Mouse (Mus musculus) embryonic facial prominence, embryonic 10.5 days (tissue): Measurements from ENCODE around the gene Tgif1. TPM values are rescaled to one million over a fixed set of nuclear protein-coding genes. Genes with fewer than 3 reads are reported as not detected.

Source experiments
- DNase-seq: peaks from one replicate; pipeline ENCODE4 v3.0.0-alpha.2; 2017; ENCODE audit warnings: low spot score
- H3K27ac ChIP-seq: fragments of 300-500 bp; sonication (generic); replicated peaks from 2 replicates; pipeline ENCODE4 v1.5.1; 2016; ENCODE audit warnings: mild to moderate bottlenecking
- H3K27me3 ChIP-seq: fragments of 300-500 bp; sonication (generic); replicated peaks from 2 replicates; pipeline ENCODE4 v1.6.1; 2016; ENCODE audit warnings: low read depth, mild to moderate bottlenecking; ENCODE audit not compliant: poor library complexity, severe bottlenecking
- H3K36me3 ChIP-seq: fragments of 300-500 bp; sonication (generic); replicated peaks from 2 replicates; pipeline ENCODE4 v1.6.1; 2016; ENCODE audit warnings: mild to moderate bottlenecking, moderate library complexity
- H3K4me1 ChIP-seq: fragments of 300-500 bp; sonication (generic); 2 replicates; pipeline ENCODE4 v1.6.1; 2016
- H3K4me3 ChIP-seq: fragments of 300-500 bp; sonication (generic); 2 replicates; pipeline ENCODE4 v1.5.1; 2016; ENCODE audit warnings: mild to moderate bottlenecking, moderate library complexity
- H3K9me3 ChIP-seq: fragments of 300-500 bp; sonication (generic); 2 replicates; pipeline ENCODE4 v1.6.1; 2016; ENCODE audit warnings: mild to moderate bottlenecking
- WGBS: fragments of 180-500 bp; shearing (Covaris S2); methylation state at CpG from one replicate; pipeline ENCODE4 v1.1.7; 2016; 5-methylcytosine and 5-hydroxymethylcytosine counted together
- polyA plus RNA-seq: library from polyadenylated mRNA; unstranded; fragments of >200 nt; fragmentation: Nextera tagmentation; extraction: Ambion mirVana; gene quantifications from 2 replicates; pipeline ENCODE4 v1.2.1, GENCODE M21; 2016

The Tgif1 gene
- polyA plus RNA-seq, 1 experiment from 2014 or later, result 112 TPM

DNA sequence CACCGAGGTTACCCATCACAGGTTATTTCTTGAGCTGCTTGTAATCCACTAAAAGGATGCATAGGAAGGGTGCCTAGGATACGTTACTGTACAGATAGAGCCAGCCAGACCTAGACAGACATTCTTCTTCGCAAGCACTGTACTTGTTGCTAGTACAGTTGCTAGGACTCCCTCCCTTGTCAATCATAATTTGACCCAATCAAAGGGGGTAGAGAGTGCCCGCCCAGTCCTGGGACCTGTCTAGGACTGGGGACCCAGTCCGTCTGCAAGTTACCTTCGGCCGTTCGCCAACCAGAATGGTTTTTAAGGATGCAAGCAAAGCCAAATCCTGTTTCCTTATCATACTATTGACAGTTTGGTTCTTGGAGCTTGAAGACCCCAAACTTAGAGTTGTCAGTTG lies 10.8 kb upstream of the Tgif1 start:
- peaks cover 5% of the 10 kb centered on the region; the same call in 1 of the 2 replicates for H3K9me3 ChIP-seq
- no peak overlapping the region for H3K4me3 ChIP-seq
- H3K36me3 ChIP-seq, result peaks cover 16% of the 10 kb centered on the region
- WGBS, result 96% methylated on average over 8 of the region's 8 CpGs
- H3K27me3 ChIP-seq, result no peaks in the 10 kb centered on the region
- H3K27ac ChIP-seq, result no peak overlapping the region
- DNase-seq, result no peak
- H3K4me1 ChIP-seq, result no peaks in the 10 kb centered on the region

DNA sequence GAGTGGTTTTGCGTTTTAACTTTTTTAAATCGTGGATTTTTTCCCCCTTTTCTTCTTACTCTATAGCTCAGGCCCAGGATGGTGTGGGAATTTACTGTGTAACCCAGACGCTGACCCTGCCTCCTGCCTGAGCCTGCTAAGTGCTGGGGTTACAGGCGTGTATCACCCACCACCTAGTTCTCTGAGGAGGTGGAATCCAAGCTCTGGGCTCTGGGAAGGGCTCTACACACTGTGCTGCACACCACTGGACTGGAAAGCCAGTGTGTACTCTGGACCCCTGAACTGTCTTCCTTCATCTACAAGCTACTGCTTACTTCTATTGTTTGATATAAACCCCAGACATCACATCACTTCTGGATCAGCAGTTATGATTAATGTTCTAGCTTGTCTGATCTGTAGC lies 5.5 kb upstream of the Tgif1 start:
- no peak overlapping the region for H3K4me3 ChIP-seq
- H3K27ac ChIP-seq, result no peak overlapping the region; the same call in 1 of the 2 replicates
- H3K9me3 ChIP-seq, result peaks cover 5% of the 10 kb centered on the region; the same call in 1 of the 2 replicates
- H3K36me3 ChIP-seq, result peaks cover 12% of the 10 kb centered on the region
- peaks cover 8% of the 10 kb centered on the region for H3K4me1 ChIP-seq
- no peaks in the 10 kb centered on the region for H3K27me3 ChIP-seq
- WGBS, result 80% methylated on average over 4 of the region's 4 CpGs
- DNase-seq, result no peak

DNA sequence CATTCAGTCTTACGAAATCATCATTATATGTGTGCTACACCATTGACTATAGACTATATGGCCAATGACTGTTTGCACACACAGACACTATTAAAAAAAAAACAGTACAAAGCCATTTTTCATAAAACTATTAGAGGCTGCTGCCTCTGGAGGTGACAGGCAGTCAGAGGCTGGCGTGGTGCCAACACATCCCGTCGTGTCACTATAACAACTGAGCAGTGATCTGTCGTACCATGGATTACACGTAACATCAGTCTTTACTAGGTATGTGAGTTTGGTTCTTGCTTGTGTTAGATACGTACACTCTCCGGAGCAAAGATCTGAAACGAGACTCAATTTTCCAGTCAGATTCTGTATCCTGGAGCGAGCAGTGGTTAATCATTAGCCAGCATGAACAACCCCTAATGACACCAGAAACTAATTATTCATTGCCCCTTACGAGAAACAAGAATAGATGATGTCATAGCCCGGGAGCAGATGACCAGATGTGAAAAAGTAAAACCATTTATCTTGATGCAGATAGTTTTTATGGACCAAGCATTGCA lies 3.6 kb upstream of the Tgif1 start:
- DNase-seq, result no peak
- Histone ChIP-seq H3K4me3 (no peak overlapping the region), H3K4me1 (peaks cover 15% of the 10 kb centered on the region), H3K36me3 (peaks cover 2% of the 10 kb centered on the region; the same call in 1 of the 2 replicates), H3K27me3 (no peaks in the 10 kb centered on the region), H3K27ac (no peak overlapping the region), H3K9me3 (no peaks in the 10 kb centered on the region)
- 90% methylated on average over 12 of the region's 12 CpGs for WGBS

DNA sequence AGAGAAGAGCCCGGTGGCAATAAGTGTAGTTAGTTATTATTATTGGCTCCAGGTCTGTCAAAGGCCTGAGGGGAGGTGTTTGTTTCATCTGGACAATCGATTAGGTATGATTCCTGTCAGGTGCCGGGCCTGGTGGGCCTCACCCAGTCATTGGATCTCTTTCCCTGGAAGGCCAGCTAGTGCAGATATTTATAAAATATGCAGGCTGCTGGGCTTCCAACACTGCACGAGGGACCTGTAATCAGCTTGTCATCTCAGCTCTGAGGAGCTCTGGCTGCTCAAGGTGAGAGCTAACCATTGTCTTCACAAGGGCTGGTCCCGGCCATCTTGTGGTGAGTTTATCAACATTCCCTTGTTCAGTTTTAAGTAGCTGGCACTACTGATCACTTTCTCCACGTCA lies 675 bp upstream of the Tgif1 start:
- 15% methylated on average over 6 of the region's 6 CpGs for WGBS
- Histone ChIP-seq H3K27me3 (no peaks in the 10 kb centered on the region), H3K9me3 (no peaks in the 10 kb centered on the region), H3K4me3 (peak overlapping the region; percentile 89), H3K36me3 (no peaks in the 10 kb centered on the region), H3K4me1 (peaks cover 22% of the 10 kb centered on the region), H3K27ac (peak overlapping the region; percentile 98)
- DNase-seq, result peak; percentile 50

DNA sequence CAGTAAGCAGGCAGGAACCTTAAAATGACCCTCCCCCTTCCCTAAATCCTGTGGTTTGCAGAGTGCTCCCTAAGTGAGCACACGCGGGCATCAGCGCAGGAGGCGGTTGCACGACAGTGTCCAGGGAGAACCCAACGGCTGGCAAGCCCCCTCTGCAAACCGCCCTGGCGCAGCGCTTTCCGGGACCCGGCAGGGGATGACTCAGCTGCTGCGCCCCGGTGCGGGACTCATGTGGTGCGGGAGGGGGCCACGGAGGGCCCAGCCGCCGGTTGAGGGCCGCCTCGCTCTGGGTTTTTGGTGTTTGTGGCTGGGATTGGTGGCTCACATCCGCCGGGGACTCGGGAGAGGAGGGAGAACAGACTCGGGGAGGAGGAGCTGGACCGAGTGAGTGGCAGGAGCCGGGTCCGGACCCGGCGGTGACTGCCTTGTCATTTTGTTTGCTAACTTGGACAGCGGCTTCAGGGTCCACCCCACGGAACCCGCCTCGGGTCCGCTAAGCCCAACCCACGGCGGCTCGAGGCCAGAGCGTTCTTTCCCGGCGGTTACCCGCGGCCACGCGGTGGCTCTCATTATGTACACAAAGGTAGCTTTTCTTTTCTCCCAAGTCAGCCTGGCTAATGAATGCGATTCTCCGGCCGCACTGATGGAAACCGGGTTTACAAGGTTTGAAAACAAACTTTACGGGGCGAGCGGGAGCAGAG lies 510 bp downstream of the Tgif1 start:
- H3K9me3 ChIP-seq, result no peaks in the 10 kb centered on the region
- H3K4me3 ChIP-seq, result peak overlapping the region; percentile 89
- H3K4me1 ChIP-seq, result peaks cover 31% of the 10 kb centered on the region
- DNase-seq, result peak; percentile 89
- peak overlapping the region; percentile 98 for H3K27ac ChIP-seq
- H3K36me3 ChIP-seq, result no peaks in the 10 kb centered on the region
- WGBS, result under 1% methylated on average over 51 of the region's 51 CpGs
- no peaks in the 10 kb centered on the region for H3K27me3 ChIP-seq

DNA sequence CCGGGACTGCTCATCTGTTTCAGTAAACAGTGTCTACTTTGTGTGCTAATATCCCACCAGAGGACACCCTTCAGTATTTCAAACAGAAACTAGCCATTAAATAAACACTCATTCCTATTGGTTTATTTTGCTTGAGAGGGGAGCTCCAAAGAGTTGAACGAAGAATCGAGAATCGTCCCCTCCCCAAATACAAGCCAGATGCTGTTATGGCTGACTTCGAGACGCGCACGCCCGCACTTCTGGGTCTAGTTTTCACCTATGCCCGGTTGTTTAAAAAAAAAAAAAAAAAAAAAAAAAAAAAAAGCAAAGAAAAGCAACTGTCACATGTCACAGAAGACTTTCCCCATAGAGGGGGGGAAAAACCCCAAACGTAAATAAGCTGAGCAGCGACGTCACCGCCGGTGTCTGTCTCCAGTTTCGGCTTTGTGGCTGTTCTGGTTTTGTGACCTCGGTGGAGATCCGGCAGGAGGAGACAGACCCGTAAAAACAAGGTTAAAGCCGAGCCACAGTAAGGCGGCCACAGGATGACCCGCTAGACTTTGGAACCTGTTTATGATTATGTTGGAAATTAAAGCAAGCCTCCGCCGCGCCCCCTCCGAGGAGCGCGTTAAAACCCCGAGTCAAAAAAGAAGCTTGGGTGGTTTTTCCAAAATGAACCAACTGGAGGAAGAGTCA lies 1.2 kb downstream of the Tgif1 start:
- peak overlapping the region; percentile 89 for H3K4me3 ChIP-seq
- peak overlapping the region; percentile 98 for H3K27ac ChIP-seq
- WGBS, result under 1% methylated on average over 29 of the region's 29 CpGs
- no peaks in the 10 kb centered on the region for H3K36me3 ChIP-seq
- H3K4me1 ChIP-seq, result peaks cover 38% of the 10 kb centered on the region
- peak; percentile 78 for DNase-seq
- H3K27me3 ChIP-seq, result no peaks in the 10 kb centered on the region
- no peaks in the 10 kb centered on the region for H3K9me3 ChIP-seq

DNA sequence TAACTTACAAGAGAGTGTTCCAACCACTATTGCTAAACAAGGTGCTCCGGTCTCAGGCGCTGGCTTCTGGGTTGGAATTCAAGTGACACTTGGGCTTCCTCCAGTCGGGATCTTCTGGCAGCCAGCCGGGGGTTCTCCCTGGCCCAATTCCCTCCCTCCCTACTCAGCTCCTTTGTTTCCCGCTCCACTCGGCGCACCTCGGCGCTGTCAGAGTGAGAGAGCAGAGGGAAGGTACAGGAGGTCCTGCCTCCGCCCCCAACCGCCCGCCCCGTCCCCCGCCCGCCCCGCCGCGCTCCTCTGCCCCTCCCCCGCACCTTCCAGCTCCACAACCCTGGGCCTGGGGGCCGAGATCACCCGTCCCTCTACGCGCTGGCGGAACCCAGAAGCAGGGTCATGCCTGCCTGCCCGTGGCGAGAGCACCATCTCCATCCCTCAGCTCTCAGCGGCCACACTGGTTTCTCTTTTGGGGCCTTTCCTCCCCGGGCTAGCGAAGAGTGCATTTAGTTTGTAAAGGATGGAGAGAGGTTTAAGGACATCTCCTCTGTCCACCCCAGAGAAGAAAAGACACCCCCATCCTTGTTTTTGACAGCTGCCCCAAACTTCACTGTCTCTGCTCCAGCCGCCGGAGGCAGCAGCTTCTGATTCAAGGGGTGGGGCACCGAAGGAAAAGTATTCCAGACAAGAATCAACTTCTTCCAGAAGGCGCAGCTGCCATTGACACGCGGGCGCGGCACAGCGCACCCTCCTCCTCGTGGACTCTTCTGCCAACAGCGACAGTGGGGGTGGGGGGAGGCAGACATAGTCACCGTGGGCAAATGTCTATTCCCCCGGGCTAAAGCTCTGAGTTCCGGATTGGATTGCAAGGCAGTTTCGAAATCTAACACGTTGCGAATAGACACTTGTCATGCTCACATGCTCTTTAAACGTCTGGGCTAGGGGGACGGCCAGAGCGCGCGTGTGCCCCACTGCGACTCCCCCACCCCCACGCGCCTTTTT lies 2.1 kb downstream of the Tgif1 start:
- peaks cover 3% of the 10 kb centered on the region for H3K36me3 ChIP-seq
- H3K27me3 ChIP-seq, result no peaks in the 10 kb centered on the region
- DNase-seq, result peak; percentile 92
- peak overlapping the region; percentile 89 for H3K4me3 ChIP-seq
- peak overlapping the region; percentile 98 for H3K27ac ChIP-seq
- H3K9me3 ChIP-seq, result no peaks in the 10 kb centered on the region
- WGBS, result under 1% methylated on average over 54 of the region's 54 CpGs
- peaks cover 47% of the 10 kb centered on the region for H3K4me1 ChIP-seq

DNA sequence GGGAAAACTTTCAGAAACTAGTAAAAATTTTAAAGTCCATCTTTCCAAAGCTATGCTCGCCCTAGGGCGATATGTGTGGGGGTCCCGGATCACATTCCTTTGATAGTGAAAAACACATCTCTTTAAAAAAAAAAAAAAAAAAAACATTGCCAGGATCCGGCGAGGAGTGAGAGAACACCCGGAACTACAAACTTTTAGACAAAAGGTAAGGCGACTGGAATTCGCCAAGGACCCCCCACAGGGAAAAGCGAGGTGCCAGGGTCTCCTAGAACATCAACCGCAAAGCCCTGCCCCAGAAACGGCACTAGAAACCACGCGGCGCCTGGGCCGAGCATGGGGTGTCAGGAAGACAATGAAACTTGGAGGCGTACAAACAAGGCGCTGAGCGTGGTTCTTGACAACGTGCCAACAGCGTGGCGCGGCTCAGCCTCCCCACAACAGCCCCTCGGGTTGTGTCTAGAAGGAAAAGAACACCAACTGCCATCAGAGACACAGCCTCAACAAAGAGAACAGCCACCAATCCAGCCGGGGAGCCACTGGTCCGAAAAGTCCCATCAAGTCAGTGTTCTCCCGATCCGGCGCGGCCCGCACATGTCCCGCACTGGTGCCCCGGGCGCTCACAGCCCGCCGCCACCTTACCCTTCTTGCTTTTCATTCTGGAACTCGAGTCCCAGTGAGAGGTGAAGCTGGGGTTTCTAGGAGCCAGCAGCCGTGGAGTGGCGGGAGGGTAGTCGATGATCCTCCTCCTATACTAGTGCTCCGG lies 2.9 kb downstream of the Tgif1 start:
- under 1% methylated on average over 40 of the region's 40 CpGs for WGBS
- Histone ChIP-seq H3K36me3 (peaks cover 11% of the 10 kb centered on the region), H3K27ac (peak overlapping the region; percentile 98), H3K9me3 (no peaks in the 10 kb centered on the region), H3K27me3 (no peaks in the 10 kb centered on the region), H3K4me3 (peak overlapping the region; percentile 89), H3K4me1 (peaks cover 55% of the 10 kb centered on the region)
- peak; percentile 76 for DNase-seq

DNA sequence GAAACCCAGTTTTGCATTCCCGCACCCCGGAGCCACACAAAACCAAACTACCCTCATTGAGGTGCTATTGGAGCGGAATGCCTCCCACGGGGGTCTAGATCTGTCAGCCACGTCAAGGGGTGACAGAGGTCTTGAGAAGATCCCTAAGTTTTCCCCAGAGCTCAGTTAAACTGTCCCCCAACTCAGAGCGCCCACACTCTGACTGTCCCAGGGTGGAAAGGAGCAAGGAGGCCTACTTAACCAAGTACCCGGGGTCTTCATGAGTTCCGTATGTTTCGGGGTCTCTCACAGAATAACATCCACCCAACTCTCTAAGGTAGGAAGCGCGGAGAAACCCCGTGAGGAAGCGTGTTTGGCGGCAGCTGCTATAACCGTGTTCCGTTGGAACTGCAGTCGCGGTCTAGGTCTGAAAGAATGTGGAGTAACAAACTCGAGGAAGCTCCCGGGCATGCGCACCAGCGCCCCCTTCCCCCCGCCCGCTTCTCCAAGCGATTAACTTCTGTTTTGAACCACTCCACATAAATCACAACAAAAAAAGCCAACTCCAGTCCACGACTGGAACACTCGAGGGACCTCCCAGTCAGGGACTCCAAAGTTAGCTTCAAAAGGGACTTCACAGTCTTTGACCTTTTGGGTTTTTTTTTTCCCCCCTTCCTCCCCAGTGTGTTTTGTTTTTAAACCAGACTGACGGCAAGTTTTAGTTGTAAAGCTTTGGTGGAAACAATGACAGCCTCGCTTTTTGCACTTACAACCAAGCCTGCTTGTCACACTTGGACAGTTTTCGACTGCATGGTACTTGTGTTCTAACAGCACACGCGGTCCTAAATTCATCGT lies 3.7 kb downstream of the Tgif1 start:
- Histone ChIP-seq H3K27me3 (no peaks in the 10 kb centered on the region), H3K27ac (peak overlapping the region; percentile 98), H3K4me1 (peaks cover 55% of the 10 kb centered on the region), H3K36me3 (peaks cover 19% of the 10 kb centered on the region), H3K4me3 (peak overlapping the region; percentile 89), H3K9me3 (no peaks in the 10 kb centered on the region)
- peak; percentile 93 for DNase-seq
- WGBS, result under 1% methylated on average over 33 of the region's 33 CpGs

DNA sequence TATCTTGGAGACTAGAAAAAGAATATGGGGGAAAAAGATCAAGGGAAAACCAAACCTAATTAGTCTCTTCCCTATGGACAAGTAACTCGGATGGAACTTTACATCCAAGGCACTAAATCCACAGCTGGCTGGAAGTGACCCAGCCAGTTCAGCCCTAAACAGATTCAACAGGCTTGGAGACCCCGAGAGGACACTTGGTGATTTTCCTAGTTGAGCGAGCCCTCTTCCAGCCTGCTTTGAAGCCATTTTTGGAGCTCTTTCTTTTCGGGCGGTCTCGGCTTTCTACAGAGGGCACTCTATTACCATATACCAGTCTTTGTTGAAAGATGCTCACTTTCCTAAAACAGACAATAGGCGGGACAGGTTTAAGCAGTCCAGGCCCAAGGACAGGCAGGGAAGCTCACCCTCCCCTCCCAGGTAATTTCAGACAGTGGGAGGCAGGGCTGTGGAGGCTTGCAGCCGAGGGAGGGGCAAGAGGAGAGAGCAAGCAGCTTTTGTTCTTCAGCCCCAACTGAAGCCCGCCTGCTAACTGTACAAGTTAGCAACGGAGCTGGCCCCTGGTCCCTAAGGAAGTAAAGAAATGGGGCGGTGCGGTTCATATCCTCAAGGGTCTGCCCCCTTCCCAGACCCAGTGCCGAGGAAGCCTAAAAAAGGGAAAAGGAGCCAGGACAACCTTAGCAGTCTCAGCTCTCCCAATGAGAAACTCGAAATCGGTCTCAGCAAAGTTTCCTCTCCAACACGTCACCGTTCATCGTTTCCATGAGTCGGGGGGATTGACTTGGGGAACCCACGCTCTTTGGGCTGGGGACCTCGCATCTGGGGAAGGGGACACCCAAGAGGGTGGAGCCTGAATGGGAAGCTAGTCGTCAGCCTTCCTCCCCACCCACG lies 4.6 kb downstream of the Tgif1 start:
- Histone ChIP-seq H3K27me3 (no peaks in the 10 kb centered on the region), H3K4me3 (peak overlapping the region; percentile 89), H3K9me3 (no peaks in the 10 kb centered on the region), H3K36me3 (peaks cover 28% of the 10 kb centered on the region), H3K4me1 (peaks cover 49% of the 10 kb centered on the region), H3K27ac (peak overlapping the region; percentile 98)
- WGBS, result under 1% methylated on average over 23 of the region's 23 CpGs
- peak; percentile 74 for DNase-seq
